Mouse (Mus musculus) spleen, adult 12 weeks (tissue): ENCODE measurements around the gene H2al1j.
"Not testable (repeated sequence)": the region's sequence is repeated elsewhere in the genome, so short reads cannot be mapped to it uniquely, and the experiment has no call there.

Source experiments
- DNase-seq: peaks from one replicate; pipeline ENCODE4 v3.0.0; 2022; ENCODE audit warnings: low spot score

H2al1j gene

DNA sequence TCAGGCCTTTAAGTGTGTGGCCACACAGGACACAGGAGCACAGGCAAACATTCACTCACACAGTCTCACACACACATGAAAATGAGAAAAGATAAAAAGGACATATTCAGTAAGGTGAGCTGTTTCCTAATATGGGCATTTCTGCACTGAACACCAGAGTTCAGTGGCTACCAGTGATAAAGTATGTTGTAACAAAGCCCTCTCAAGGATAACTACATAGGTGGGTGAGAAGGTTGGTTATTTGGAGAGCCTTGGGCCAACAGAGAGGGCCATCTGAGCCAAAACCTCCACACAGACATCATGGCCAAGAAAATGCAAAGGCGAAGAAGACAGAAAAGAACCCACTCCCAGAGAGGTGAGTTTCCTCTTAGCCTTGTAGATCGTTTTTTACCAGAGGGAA is at the start of gene H2al1j:
H2al1j (plus strand) TSS at position 301 of the 400 bp plus-strand sequence.
- DNase-seq, result not testable (repeated sequence)

DNA sequence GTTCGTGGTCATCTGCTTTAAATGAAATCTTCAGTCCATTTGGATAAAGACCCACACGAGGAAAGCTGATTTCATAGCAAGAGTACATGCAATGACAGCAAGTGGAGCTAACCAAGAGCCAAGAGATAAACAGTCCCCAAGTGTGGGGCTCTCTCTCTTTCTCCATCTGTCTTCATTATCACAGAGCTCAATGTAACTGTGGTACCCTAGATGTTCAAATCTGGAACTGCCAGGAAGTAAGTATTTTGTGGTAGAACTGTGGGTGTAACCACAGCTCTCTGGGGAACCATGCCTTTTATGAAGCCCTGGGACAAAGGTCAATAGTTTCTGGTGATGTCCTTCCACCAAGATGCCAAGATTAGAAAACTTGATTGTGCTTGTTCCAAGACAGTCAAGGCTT is 46.9 kb upstream of the H2al1j start:
- no peak for DNase-seq

DNA sequence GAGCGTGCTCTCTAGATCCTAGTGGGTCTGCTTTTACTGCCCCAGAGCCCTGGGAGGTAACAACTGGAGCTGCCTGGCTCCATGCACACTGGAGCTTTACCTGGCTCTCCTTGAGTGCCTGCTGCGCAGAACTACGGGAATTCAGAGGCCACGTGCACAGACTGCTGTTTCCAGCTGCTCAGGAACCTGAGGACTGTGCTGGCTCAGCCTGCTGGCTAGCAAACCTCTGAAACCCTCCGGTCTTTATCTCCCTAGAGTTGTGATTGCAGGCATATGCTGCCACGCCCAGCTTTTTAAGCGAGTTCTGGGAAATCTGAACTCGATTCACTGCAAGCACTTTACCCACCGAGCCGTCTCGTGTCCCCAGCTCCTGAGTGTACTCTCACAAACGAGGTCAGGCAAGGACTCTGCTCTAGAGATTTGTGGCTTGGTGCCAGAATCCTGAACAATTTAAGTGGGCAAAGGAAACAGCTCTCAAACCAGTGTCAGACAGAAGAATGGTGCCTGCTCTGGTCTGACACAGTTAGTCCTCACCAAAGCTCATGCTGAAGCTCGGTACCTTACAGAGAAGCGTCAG is 39.2 kb upstream of the H2al1j start:
- no peak for DNase-seq

DNA sequence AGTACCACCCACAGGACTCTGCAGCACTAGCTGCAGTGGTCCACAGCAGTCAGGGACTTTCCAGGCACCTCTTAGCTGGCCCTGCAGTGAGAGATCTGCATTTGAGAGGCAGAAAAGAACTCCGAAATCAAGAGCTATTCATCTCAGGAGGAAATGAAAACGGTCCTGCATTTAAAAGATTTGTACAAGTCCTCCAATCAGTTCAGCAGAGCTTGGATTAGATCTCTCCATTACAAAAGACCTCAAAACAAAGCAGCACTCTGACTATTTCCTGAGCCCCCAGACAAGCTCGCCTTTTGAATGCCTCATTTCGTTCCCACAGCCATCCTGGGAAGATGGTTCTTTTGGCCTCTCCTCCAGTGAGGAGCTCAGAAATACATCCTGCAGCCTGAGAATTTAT is 38.4 kb upstream of the H2al1j start:
- DNase-seq, result no peak

DNA sequence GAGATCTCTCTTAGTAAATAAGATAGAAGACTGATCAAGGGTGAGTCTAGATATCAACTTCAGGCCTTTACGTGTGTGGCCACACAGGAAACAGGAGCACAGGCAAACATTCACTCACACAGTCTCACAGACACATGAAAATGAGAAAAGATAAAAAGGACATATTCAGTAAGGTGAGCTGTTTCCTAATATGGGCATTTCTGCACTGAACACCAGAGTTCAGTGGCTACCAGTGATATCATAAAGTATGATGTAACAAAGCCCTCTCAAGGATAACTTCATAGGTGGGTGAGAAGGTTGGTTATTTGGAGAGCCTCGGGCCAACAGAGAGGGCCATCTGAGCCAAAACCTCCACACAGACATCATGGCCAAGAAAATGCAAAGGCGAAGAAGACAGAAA is 28.7 kb upstream of the H2al1j start, which contains the start of gene H2al1a:
H2al1a (plus strand) TSS at position 301 of the 400 bp plus-strand sequence.
- DNase-seq, result not testable (repeated sequence)

DNA sequence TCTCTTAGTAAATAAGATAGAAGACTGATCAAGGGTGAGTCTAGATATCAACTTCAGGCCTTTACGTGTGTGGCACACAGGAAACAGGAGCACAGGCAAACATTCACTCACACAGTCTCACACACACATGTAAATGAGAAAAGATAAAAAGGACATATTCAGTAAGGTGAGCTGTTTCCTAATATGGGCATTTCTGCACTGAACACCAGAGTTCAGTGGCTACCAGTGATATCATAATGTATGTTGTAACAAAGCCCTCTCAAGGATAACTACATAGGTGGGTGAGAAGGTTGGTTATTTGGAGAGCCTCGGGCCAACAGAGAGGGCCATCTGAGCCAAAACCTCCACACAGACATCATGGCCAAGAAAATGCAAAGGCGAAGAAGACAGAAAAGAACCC is 25.5 kb upstream of the H2al1j start, which contains the start of gene H2al1b:
H2al1b (plus strand) TSS at position 301 of the 400 bp plus-strand sequence.
- DNase-seq, result not testable (repeated sequence)

DNA sequence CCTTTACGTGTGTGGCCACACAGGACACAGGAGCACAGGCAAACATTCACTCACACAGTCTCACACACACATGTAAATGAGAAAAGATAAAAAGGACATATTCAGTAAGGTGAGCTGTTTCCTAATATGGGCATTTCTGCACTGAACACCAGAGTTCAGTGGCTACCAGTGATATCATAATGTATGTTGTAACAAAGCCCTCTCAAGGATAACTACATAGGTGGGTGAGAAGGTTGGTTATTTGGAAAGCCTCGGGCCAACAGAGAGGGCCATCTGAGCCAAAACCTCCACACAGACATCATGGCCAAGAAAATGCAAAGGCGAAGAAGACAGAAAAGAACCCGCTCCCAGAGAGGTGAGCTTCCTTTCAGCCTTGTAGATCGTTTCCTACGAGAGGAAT is 22.3 kb upstream of the H2al1j start, which contains the start of gene H2al1c:
H2al1c (plus strand) TSS at position 301 of the 400 bp plus-strand sequence.
- DNase-seq, result not testable (repeated sequence)

DNA sequence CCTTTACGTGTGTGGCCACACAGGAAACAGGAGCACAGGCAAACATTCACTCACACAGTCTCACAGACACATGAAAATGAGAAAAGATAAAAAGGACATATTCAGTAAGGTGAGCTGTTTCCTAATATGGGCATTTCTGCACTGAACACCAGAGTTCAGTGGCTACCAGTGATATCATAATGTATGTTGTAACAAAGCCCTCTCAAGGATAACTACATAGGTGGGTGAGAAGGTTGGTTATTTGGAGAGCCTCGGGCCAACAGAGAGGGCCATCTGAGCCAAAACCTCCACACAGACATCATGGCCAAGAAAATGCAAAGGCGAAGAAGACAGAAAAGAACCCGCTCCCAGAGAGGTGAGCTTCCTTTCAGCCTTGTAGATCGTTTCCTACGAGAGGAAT is 19.1 kb upstream of the H2al1j start, which contains the start of gene H2al1d:
H2al1d (plus strand) TSS at position 301 of the 400 bp plus-strand sequence.
- DNase-seq, result not testable (repeated sequence)

DNA sequence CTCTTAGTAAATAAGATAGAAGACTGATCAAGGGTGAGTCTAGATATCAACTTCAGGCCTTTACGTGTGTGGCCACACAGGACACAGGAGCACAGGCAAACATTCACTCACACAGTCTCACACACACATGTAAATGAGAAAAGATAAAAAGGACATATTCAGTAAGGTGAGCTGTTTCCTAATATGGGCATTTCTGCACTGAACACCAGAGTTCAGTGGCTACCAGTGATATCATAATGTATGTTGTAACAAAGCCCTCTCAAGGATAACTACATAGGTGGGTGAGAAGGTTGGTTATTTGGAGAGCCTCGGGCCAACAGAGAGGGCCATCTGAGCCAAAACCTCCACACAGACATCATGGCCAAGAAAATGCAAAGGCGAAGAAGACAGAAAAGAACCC is 16.0 kb upstream of the H2al1j start, which contains the start of gene H2al1e:
H2al1e (plus strand) TSS at position 301 of the 400 bp plus-strand sequence.
- not testable (repeated sequence) for DNase-seq

DNA sequence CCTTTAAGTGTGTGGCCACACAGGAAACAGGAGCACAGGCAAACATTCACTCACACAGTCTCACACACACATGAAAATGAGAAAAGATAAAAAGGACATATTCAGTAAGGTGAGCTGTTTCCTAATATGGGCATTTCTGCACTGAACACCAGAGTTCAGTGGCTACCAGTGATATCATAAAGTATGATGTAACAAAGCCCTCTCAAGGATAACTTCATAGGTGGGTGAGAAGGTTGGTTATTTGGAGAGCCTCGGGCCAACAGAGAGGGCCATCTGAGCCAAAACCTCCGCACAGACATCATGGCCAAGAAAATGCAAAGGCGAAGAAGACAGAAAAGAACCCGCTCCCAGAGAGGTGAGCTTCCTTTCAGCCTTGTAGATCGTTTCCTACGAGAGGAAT is 12.8 kb upstream of the H2al1j start, which contains the start of gene H2al1f:
H2al1f (plus strand) TSS at position 301 of the 400 bp plus-strand sequence.
- DNase-seq, result not testable (repeated sequence)

DNA sequence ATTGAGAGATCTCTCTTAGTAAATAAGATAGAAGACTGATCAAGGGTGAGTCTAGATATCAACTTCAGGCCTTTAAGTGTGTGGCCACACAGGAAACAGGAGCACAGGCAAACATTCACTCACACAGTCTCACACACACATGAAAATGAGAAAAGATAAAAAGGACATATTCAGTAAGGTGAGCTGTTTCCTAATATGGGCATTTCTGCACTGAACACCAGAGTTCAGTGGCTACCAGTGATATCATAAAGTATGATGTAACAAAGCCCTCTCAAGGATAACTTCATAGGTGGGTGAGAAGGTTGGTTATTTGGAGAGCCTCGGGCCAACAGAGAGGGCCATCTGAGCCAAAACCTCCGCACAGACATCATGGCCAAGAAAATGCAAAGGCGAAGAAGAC is 9.7 kb upstream of the H2al1j start, which contains the start of gene H2al1g:
H2al1g (plus strand) TSS at position 301 of the 400 bp plus-strand sequence.
- DNase-seq, result not testable (repeated sequence)

DNA sequence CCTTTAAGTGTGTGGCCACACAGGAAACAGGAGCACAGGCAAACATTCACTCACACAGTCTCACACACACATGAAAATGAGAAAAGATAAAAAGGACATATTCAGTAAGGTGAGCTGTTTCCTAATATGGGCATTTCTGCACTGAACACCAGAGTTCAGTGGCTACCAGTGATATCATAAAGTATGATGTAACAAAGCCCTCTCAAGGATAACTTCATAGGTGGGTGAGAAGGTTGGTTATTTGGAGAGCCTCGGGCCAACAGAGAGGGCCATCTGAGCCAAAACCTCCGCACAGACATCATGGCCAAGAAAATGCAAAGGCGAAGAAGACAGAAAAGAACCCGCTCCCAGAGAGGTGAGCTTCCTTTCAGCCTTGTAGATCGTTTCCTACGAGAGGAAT is 6.4 kb upstream of the H2al1j start, which contains the start of gene H2al1h:
H2al1h (plus strand) TSS at position 301 of the 400 bp plus-strand sequence.
- DNase-seq, result not testable (repeated sequence)

DNA sequence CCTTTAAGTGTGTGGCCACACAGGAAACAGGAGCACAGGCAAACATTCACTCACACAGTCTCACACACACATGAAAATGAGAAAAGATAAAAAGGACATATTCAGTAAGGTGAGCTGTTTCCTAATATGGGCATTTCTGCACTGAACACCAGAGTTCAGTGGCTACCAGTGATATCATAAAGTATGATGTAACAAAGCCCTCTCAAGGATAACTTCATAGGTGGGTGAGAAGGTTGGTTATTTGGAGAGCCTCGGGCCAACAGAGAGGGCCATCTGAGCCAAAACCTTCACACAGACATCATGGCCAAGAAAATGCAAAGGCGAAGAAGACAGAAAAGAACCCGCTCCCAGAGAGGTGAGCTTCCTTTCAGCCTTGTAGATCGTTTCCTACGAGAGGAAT is 3.3 kb upstream of the H2al1j start, which contains the start of gene H2al1i:
H2al1i (plus strand) TSS at position 301 of the 400 bp plus-strand sequence.
- not testable (repeated sequence) for DNase-seq

DNA sequence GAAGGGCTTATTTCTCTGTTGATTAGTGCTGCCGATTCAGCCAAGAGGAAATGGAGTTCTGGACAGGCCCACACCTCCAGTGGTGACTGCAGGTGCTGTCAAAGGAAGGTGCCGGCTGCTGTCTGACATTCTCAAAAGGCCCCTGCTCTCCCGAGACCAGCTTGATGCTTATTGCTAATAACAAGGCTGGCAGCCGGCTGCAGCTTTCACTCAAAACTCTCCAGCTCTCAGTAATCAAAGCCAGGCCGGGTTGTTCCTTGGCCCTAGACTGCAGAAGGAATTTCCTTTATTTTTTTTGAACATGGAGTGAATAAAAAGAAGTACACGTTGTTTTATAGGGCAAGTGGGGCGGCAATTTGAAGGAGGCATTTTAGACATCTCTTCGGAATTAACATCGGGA is 18.1 kb downstream of the H2al1j start:
- no peak for DNase-seq

DNA sequence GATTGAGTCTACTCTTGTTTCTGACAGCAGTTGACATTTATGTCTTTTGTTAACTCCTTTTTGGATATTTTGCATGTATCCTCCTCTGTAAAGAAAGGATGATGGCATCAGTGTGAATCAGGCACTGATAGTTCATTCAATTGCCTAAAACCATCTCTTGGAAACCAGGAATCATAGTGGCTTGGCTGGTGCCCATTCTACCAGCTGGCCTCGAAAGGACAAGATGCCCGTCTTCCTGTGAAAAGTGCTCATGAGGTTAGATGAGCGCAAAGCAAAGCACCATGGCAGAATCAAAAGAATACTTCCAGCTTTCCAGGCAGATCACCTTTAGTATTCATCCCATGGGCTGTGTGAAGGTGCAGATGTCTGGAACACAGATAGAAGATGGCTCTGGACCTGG is 19.1 kb downstream of the H2al1j start:
- no peak for DNase-seq

DNA sequence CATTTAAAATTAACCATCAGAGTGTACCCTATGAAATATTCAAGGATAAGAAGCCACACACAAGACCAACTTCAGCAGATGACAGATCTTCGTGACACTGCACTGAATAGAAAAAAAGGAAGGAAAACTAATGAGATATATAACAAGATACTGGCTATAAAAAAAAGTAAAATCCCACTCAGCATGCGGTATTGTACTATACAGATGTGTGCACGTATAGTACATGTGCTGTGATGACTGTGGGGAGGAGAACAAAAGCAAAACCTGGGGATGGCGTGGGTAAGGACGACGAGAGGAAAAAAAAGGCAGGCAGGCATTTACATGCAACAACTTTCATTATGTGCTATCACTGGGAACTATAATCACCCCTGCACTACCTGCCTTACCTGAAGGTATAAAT is 33.2 kb downstream of the H2al1j start:
- DNase-seq, result no peak

DNA sequence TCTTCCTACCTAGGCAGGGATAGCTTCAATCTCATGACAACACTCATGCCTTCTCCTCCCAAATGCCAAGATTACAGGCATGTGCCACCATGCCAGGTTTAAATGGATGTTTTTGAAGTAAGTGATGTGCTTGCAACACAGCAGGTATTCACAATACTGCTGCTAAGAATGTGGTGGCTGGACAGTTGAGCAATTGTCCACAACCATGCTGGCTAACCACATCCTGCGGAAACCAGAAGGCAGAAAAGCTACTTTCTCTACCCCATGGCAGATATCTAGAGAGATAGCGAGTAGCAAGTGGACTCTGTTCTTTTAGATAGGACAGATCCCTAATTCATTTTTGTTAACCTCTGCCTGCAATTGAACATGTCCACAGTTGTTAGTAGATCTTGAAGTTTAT is 33.6 kb downstream of the H2al1j start:
- DNase-seq, result no peak

DNA sequence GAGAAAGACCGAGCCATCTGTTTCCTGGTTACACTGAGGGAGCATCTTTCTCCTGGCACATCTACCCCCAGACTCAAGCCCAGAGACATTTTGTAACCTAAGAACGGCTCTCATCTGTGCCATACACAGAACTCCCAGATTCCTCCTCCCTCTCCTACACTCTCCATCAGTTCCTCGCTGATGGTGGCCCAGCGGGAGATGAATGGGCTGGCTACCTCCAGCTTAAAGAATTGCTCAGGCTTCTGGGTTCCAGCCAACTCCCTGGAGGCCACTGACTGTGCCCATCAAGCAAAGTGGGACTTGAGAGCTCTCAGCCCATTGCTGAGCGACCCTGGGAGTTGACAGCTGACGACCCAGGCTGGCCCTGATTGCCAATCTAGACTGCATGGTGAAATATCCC is 36.3 kb downstream of the H2al1j start:
- DNase-seq, result no peak

DNA sequence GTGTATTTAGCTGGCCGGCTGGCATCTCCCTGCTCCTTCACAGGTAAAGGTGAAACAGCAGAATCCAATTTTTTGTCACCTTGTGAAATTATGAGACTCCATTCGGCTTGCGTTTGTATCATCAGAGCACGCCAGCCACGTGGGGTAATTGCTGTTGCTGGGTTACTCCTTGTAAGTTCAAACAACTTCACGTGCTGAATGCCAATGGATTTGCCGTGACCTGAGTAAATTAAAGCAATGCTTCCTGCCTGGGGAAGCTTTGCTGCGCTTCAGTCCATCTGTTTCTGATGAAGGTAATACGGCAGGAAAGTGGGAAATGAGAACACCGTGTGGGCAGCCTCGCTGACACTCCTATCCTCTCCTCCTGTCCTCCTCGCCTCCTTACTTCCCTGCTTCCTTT is 37.5 kb downstream of the H2al1j start:
- no peak for DNase-seq
